Mouse (Mus musculus): ENCODE data around the gene Sfi1. TPM values are rescaled to one million over a fixed set of nuclear protein-coding genes. Genes with fewer than 3 reads are reported as not detected.
A peak's percentile ranks its signal among the peaks of the same experiment; 100 is the strongest.
"Not testable (repeated sequence)": the region's sequence is repeated elsewhere in the genome, so short reads cannot be mapped to it uniquely, and the experiment has no call there.

Gene Sfi1
- polyA plus RNA-seq, 1 experiment from 2014 or later, result 10.9 TPM

- H3K27ac ChIP-seq (ENCODE audit: low read depth, low read length); H3K27me3 ChIP-seq (replicated peaks; ENCODE audit: control insufficient read depth, insufficient read depth, low read length); H3K4me2 ChIP-seq; H3K36me3 ChIP-seq (ENCODE audit: control insufficient read depth, insufficient read depth, low read length); H3K9ac ChIP-seq (ENCODE audit: low read depth, low read length); ATAC-seq (replicated peaks; ENCODE audit: low FRiP score); H3K4me1 ChIP-seq (replicated peaks; ENCODE audit: control insufficient read depth, insufficient read depth, low read length); H3K4me3 ChIP-seq (ENCODE audit: low read depth, low read length); H3K9me3 ChIP-seq (ENCODE audit: control insufficient read depth, low read length): not testable (repeated sequence)
- WGBS, result 51% methylated on average over 4 of the region's 4 CpGs
- peak; percentile 55 for DNase-seq (ENCODE audit: low spot score)
These were observed 12.0 kb downstream of the Sfi1 start for GRCm38 (mm10) chr11:3181250-3181649.

GRCm38 (mm10) chr11:3180510-3181160 lies 12.6 kb downstream of the Sfi1 start:
- 77% methylated on average over 6 of the region's 6 CpGs for WGBS
- not testable (repeated sequence) for ATAC-seq (replicated peaks; ENCODE audit: low FRiP score); H3K4me1 ChIP-seq (replicated peaks; ENCODE audit: control insufficient read depth, insufficient read depth, low read length); H3K27ac ChIP-seq (ENCODE audit: low read depth, low read length); H3K9ac ChIP-seq (ENCODE audit: low read depth, low read length); H3K4me2 ChIP-seq; H3K27me3 ChIP-seq (replicated peaks; ENCODE audit: control insufficient read depth, insufficient read depth, low read length); H3K9me3 ChIP-seq (ENCODE audit: control insufficient read depth, low read length); DNase-seq (ENCODE audit: low spot score); H3K4me3 ChIP-seq (ENCODE audit: low read depth, low read length); H3K36me3 ChIP-seq (ENCODE audit: control insufficient read depth, insufficient read depth, low read length)

- H3K9ac ChIP-seq (ENCODE audit: low read depth, low read length); H3K4me1 ChIP-seq (replicated peaks; ENCODE audit: control insufficient read depth, insufficient read depth, low read length); H3K9me3 ChIP-seq (ENCODE audit: control insufficient read depth, low read length); ATAC-seq (replicated peaks; ENCODE audit: low FRiP score); H3K4me3 ChIP-seq (ENCODE audit: low read depth, low read length); H3K4me2 ChIP-seq; H3K27ac ChIP-seq (ENCODE audit: low read depth, low read length); H3K27me3 ChIP-seq (replicated peaks; ENCODE audit: control insufficient read depth, insufficient read depth, low read length); DNase-seq (ENCODE audit: low spot score); H3K36me3 ChIP-seq (ENCODE audit: control insufficient read depth, insufficient read depth, low read length): not testable (repeated sequence)
- 85% methylated on average over 7 of the region's 7 CpGs for WGBS
These were observed 13.6 kb downstream of the Sfi1 start for GRCm38 (mm10) chr11:3179726-3180092.

GRCm38 (mm10) chr11:3178968-3179725 lies 14.1 kb downstream of the Sfi1 start:
- DNase-seq (ENCODE audit: low spot score); H3K9me3 ChIP-seq (ENCODE audit: control insufficient read depth, low read length); H3K27me3 ChIP-seq (replicated peaks; ENCODE audit: control insufficient read depth, insufficient read depth, low read length); H3K4me3 ChIP-seq (ENCODE audit: low read depth, low read length); ATAC-seq (replicated peaks; ENCODE audit: low FRiP score); H3K9ac ChIP-seq (ENCODE audit: low read depth, low read length); H3K27ac ChIP-seq (ENCODE audit: low read depth, low read length); H3K36me3 ChIP-seq (ENCODE audit: control insufficient read depth, insufficient read depth, low read length); H3K4me2 ChIP-seq; H3K4me1 ChIP-seq (replicated peaks; ENCODE audit: control insufficient read depth, insufficient read depth, low read length): not testable (repeated sequence)
- WGBS, result 80% methylated on average over 6 of the region's 6 CpGs

DNA sequence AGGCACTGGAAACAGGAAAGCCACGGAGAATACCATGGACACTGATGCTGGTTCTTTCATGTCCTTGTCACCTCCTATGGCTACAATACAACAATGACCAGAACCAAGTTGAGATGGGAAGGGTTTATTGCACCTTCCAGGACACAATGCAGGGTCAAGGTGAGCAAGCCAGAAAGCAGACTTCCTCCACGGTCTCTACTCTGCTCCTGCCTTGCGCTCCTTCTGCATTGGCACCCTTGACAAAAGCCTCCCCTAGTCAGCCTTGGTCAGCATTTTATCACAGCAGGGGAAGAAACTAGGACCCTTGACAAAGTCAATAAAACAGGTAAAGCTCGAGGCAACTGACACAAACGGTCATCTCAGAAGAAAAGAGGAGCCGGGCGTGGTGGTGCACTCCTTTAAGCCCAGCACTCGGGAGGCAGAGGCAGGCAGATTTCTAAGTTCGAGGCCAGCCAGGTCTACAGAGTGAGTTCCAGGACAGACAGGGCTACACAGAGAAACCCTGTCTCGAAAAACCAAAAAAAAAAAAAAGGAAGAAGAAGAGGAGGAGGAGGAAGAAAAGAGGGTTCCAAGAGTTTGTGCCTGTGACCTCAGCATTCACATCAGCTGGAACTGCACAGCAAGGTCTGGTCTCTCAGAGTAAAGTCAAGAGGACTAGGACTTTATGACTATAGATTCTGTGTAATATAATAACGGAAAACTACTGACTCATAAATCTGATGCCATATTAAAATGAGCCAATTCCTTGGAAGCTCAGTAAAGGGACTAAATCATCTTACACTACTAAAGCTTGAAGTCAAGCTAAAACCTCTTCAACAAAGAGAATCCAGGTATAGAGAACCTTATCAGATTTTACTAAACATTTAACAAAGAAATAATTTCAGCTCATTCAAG lies 19.6 kb downstream of the Sfi1 start:
- DNase-seq (ENCODE audit: low spot score), result peak; percentile 49
- not testable (repeated sequence) for H3K4me2 ChIP-seq; H3K4me3 ChIP-seq (ENCODE audit: low read depth, low read length); H3K36me3 ChIP-seq (ENCODE audit: control insufficient read depth, insufficient read depth, low read length); H3K4me1 ChIP-seq (replicated peaks; ENCODE audit: control insufficient read depth, insufficient read depth, low read length); H3K27ac ChIP-seq (ENCODE audit: low read depth, low read length); H3K27me3 ChIP-seq (replicated peaks; ENCODE audit: control insufficient read depth, insufficient read depth, low read length); H3K9me3 ChIP-seq (ENCODE audit: control insufficient read depth, low read length); H3K9ac ChIP-seq (ENCODE audit: low read depth, low read length)
- 81% methylated on average over 11 of the region's 11 CpGs for WGBS
- peak; percentile 41 for ATAC-seq (replicated peaks; ENCODE audit: low FRiP score)

- ATAC-seq (replicated peaks; ENCODE audit: low FRiP score); DNase-seq (ENCODE audit: low spot score); H3K27me3 ChIP-seq (replicated peaks; ENCODE audit: control insufficient read depth, insufficient read depth, low read length); H3K27ac ChIP-seq (ENCODE audit: low read depth, low read length); H3K4me2 ChIP-seq; H3K36me3 ChIP-seq (ENCODE audit: control insufficient read depth, insufficient read depth, low read length); H3K4me3 ChIP-seq (ENCODE audit: low read depth, low read length); H3K4me1 ChIP-seq (replicated peaks; ENCODE audit: control insufficient read depth, insufficient read depth, low read length); H3K9me3 ChIP-seq (ENCODE audit: control insufficient read depth, low read length); H3K9ac ChIP-seq (ENCODE audit: low read depth, low read length): not testable (repeated sequence)
- WGBS, result 67% methylated on average over 5 of the region's 6 CpGs
These were observed 20.7 kb downstream of the Sfi1 start for GRCm38 (mm10) chr11:3172526-3172925.

GRCm38 (mm10) chr11:3171931-3172330 lies 21.3 kb downstream of the Sfi1 start:
- not testable (repeated sequence) for H3K4me3 ChIP-seq (ENCODE audit: low read depth, low read length)

GRCm38 (mm10) chr11:3169042-3169441 lies 24.2 kb downstream of the Sfi1 start:
- peak; percentile 44 for ATAC-seq (replicated peaks; ENCODE audit: low FRiP score)
- H3K27ac ChIP-seq (ENCODE audit: low read depth, low read length); H3K27me3 ChIP-seq (replicated peaks; ENCODE audit: control insufficient read depth, insufficient read depth, low read length); H3K9ac ChIP-seq (ENCODE audit: low read depth, low read length); H3K9me3 ChIP-seq (ENCODE audit: control insufficient read depth, low read length); H3K4me1 ChIP-seq (replicated peaks; ENCODE audit: control insufficient read depth, insufficient read depth, low read length); H3K4me2 ChIP-seq; DNase-seq (ENCODE audit: low spot score); H3K36me3 ChIP-seq (ENCODE audit: control insufficient read depth, insufficient read depth, low read length); H3K4me3 ChIP-seq (ENCODE audit: low read depth, low read length): not testable (repeated sequence)
- WGBS, result 64% methylated on average over 2 of the region's 2 CpGs

More at GRCm38 (mm10) chr11:3171931-3172330, 21.3 kb downstream of the Sfi1 start:
- not testable (repeated sequence) for H3K4me2 ChIP-seq; H3K27me3 ChIP-seq (replicated peaks; ENCODE audit: control insufficient read depth, insufficient read depth, low read length); H3K4me1 ChIP-seq (replicated peaks; ENCODE audit: control insufficient read depth, insufficient read depth, low read length); H3K36me3 ChIP-seq (ENCODE audit: control insufficient read depth, insufficient read depth, low read length); H3K9ac ChIP-seq (ENCODE audit: low read depth, low read length); ATAC-seq (replicated peaks; ENCODE audit: low FRiP score); DNase-seq (ENCODE audit: low spot score); H3K27ac ChIP-seq (ENCODE audit: low read depth, low read length); H3K9me3 ChIP-seq (ENCODE audit: control insufficient read depth, low read length)
- WGBS, result 59% methylated on average over 1 of the region's 1 CpGs

All from liver, embryonic 11.5 days (tissue).